Mouse (Mus musculus) kidney, adult 2 months (tissue): ENCODE measurements around the gene Hoxa9.
A peak's percentile ranks its signal among the peaks of the same experiment; 100 is the strongest.

Experiments
- CTCF ChIP-seq: fragments of 200-500 bp; conservative IDR thresholded peaks from 2 replicates; pipeline ENCODE4 v1.5.1; 2011; ENCODE audit warnings: low read depth, mild to moderate bottlenecking, control low read depth, low read length, moderate library complexity, mixed read lengths; ENCODE audit not compliant: insufficient read depth, insufficient read length
- POLR2A ChIP-seq: fragments of 200-500 bp; IDR thresholded peaks from one replicate; pipeline ENCODE4 v1.6.1; 2011; ENCODE audit warnings: low read depth, low read length, control low read depth

GRCm38 (mm10) chr6:52233546-52234427, 2.9 kb upstream of the Hoxa9 start:
- no peak for TF ChIP-seq CTCF
- peak; percentile 49 for TF ChIP-seq POLR2A
